Mouse (Mus musculus): ENCODE data around the gene Stat5b. TPM values are rescaled to one million over a fixed set of nuclear protein-coding genes. Genes with fewer than 3 reads are reported as not detected.

Gene Stat5b
- polyA plus RNA-seq, 1 experiment from 2014 or later = 11.9 TPM

- no peaks in the 10 kb centered on the region for H3K36me3 ChIP-seq (ENCODE audit: control insufficient read depth, insufficient read depth)
- ATAC-seq = no peak; the same call in 1 of the 2 replicates
- no peaks in the 10 kb centered on the region for H3K9me3 ChIP-seq (ENCODE audit: control insufficient read depth, low read length)
- peak within 1 kb of the TSS; percentile 53 for H3K4me2 ChIP-seq (ENCODE audit: low read length)
- peak within 1 kb of the TSS; percentile 40 for H3K4me3 ChIP-seq (replicated peaks; ENCODE audit: low read length)
- no peak within 1 kb of the TSS for H3K27ac ChIP-seq (ENCODE audit: low read length)
- H3K27me3 ChIP-seq (replicated peaks; ENCODE audit: control insufficient read depth, insufficient read depth, low read length) = peaks cover 61% of the 10 kb centered on the region
- peaks cover 6% of the 10 kb centered on the region; the same call in 1 of the 2 replicates for H3K4me1 ChIP-seq (replicated peaks; ENCODE audit: control insufficient read depth, insufficient read depth, low read length)
- H3K9ac ChIP-seq (replicated peaks; ENCODE audit: low read depth, low read length) = peak within 1 kb of the TSS; percentile 30; the same call in 1 of the 2 replicates
- 47% methylated on average over 9 of the region's 9 CpGs for WGBS
Observed at GRCm38 (mm10) chr11:100858935-100859578, 8.5 kb upstream of the Stat5b start, which contains the start of gene Stat5a. TSS of gene Stat5a (plus strand) at chr11:100859351.

GRCm38 (mm10) chr11:100857960-100858359, 7.4 kb upstream of the Stat5b start:
- Histone ChIP-seq H3K4me3 (replicated peaks; ENCODE audit: low read length) (no peak overlapping the region), H3K9me3 (ENCODE audit: control insufficient read depth, low read length) (no peaks in the 10 kb centered on the region), H3K27me3 (replicated peaks; ENCODE audit: control insufficient read depth, insufficient read depth, low read length) (peaks cover 59% of the 10 kb centered on the region), H3K9ac (replicated peaks; ENCODE audit: low read depth, low read length) (no peak overlapping the region), H3K4me1 (replicated peaks; ENCODE audit: control insufficient read depth, insufficient read depth, low read length) (peaks cover 6% of the 10 kb centered on the region; the same call in 1 of the 2 replicates), H3K36me3 (ENCODE audit: control insufficient read depth, insufficient read depth) (no peaks in the 10 kb centered on the region), H3K4me2 (ENCODE audit: low read length) (no peak overlapping the region), H3K27ac (ENCODE audit: low read length) (no peak overlapping the region)
- WGBS = 57% methylated on average over 6 of the region's 6 CpGs
- ATAC-seq = no peak

- Histone ChIP-seq H3K9me3 (ENCODE audit: control insufficient read depth, low read length) (no peaks in the 10 kb centered on the region), H3K36me3 (ENCODE audit: control insufficient read depth, insufficient read depth) (no peaks in the 10 kb centered on the region), H3K4me1 (replicated peaks; ENCODE audit: control insufficient read depth, insufficient read depth, low read length) (peaks cover 9% of the 10 kb centered on the region), H3K9ac (replicated peaks; ENCODE audit: low read depth, low read length) (no peak overlapping the region), H3K27ac (ENCODE audit: low read length) (no peak overlapping the region), H3K4me3 (replicated peaks; ENCODE audit: low read length) (no peak overlapping the region), H3K4me2 (ENCODE audit: low read length) (no peak overlapping the region), H3K27me3 (replicated peaks; ENCODE audit: control insufficient read depth, insufficient read depth, low read length) (peaks cover 47% of the 10 kb centered on the region)
- 91% methylated on average over 4 of the region's 4 CpGs for WGBS
- no peak for ATAC-seq
Observed at GRCm38 (mm10) chr11:100855178-100855577, 4.7 kb upstream of the Stat5b start.

- no peaks in the 10 kb centered on the region for H3K36me3 ChIP-seq (ENCODE audit: control insufficient read depth, insufficient read depth)
- H3K4me3 ChIP-seq (replicated peaks; ENCODE audit: low read length) = no peak overlapping the region
- no peaks in the 10 kb centered on the region for H3K9me3 ChIP-seq (ENCODE audit: control insufficient read depth, low read length)
- WGBS = 57% methylated on average over 4 of the region's 4 CpGs
- peaks cover 41% of the 10 kb centered on the region for H3K27me3 ChIP-seq (replicated peaks; ENCODE audit: control insufficient read depth, insufficient read depth, low read length)
- H3K27ac ChIP-seq (ENCODE audit: low read length) = no peak overlapping the region
- H3K9ac ChIP-seq (replicated peaks; ENCODE audit: low read depth, low read length) = no peak overlapping the region
- peaks cover 15% of the 10 kb centered on the region for H3K4me1 ChIP-seq (replicated peaks; ENCODE audit: control insufficient read depth, insufficient read depth, low read length)
- no peak overlapping the region for H3K4me2 ChIP-seq (ENCODE audit: low read length)
- ATAC-seq = no peak
Observed at GRCm38 (mm10) chr11:100854268-100854667, 3.7 kb upstream of the Stat5b start.

- no peaks in the 10 kb centered on the region for H3K36me3 ChIP-seq (ENCODE audit: control insufficient read depth, insufficient read depth)
- no peaks in the 10 kb centered on the region for H3K9me3 ChIP-seq (ENCODE audit: control insufficient read depth, low read length)
- no peak overlapping the region for H3K27ac ChIP-seq (ENCODE audit: low read length)
- 86% methylated on average over 5 of the region's 5 CpGs for WGBS
- peaks cover 20% of the 10 kb centered on the region for H3K4me1 ChIP-seq (replicated peaks; ENCODE audit: control insufficient read depth, insufficient read depth, low read length)
- no peak overlapping the region for H3K4me3 ChIP-seq (replicated peaks; ENCODE audit: low read length)
- H3K9ac ChIP-seq (replicated peaks; ENCODE audit: low read depth, low read length) = no peak overlapping the region
- no peak overlapping the region for H3K4me2 ChIP-seq (ENCODE audit: low read length)
- no peak for ATAC-seq
- H3K27me3 ChIP-seq (replicated peaks; ENCODE audit: control insufficient read depth, insufficient read depth, low read length) = peaks cover 30% of the 10 kb centered on the region
Observed at GRCm38 (mm10) chr11:100853018-100853417, 2.5 kb upstream of the Stat5b start.

- Histone ChIP-seq H3K27ac (ENCODE audit: low read length) (no peak overlapping the region), H3K36me3 (ENCODE audit: control insufficient read depth, insufficient read depth) (no peaks in the 10 kb centered on the region), H3K9me3 (ENCODE audit: control insufficient read depth, low read length) (no peaks in the 10 kb centered on the region), H3K27me3 (replicated peaks; ENCODE audit: control insufficient read depth, insufficient read depth, low read length) (peaks cover 30% of the 10 kb centered on the region), H3K4me3 (replicated peaks; ENCODE audit: low read length) (no peak overlapping the region), H3K4me2 (ENCODE audit: low read length) (no peak overlapping the region), H3K9ac (replicated peaks; ENCODE audit: low read depth, low read length) (no peak overlapping the region), H3K4me1 (replicated peaks; ENCODE audit: control insufficient read depth, insufficient read depth, low read length) (peaks cover 20% of the 10 kb centered on the region)
- WGBS = 95% methylated on average over 2 of the region's 2 CpGs
- ATAC-seq = no peak
Observed at GRCm38 (mm10) chr11:100852088-100852487, 1.6 kb upstream of the Stat5b start.

- peak overlapping the region; percentile 82 for H3K4me3 ChIP-seq (replicated peaks; ENCODE audit: low read length)
- under 1% methylated on average over 31 of the region's 33 CpGs for WGBS
Observed at GRCm38 (mm10) chr11:100850778-100851528, 429 bp upstream of the Stat5b start.

GRCm38 (mm10) chr11:100849456-100850037, 977 bp downstream of the Stat5b start:
- H3K4me1 ChIP-seq (replicated peaks; ENCODE audit: control insufficient read depth, insufficient read depth, low read length) = peaks cover 20% of the 10 kb centered on the region
- H3K9me3 ChIP-seq (ENCODE audit: control insufficient read depth, low read length) = no peaks in the 10 kb centered on the region
- no peak; the same call in 1 of the 2 replicates for ATAC-seq
- H3K9ac ChIP-seq (replicated peaks; ENCODE audit: low read depth, low read length) = peak overlapping the region; percentile 88
- WGBS = 3% methylated on average over 12 of the region's 13 CpGs
- peak overlapping the region; percentile 82 for H3K4me3 ChIP-seq (replicated peaks; ENCODE audit: low read length)
- H3K27ac ChIP-seq (ENCODE audit: low read length) = no peak overlapping the region
- no peaks in the 10 kb centered on the region for H3K36me3 ChIP-seq (ENCODE audit: control insufficient read depth, insufficient read depth)
- H3K27me3 ChIP-seq (replicated peaks; ENCODE audit: control insufficient read depth, insufficient read depth, low read length) = peaks cover 22% of the 10 kb centered on the region
- peak overlapping the region; percentile 88 for H3K4me2 ChIP-seq (ENCODE audit: low read length)

More at GRCm38 (mm10) chr11:100850778-100851528, 429 bp upstream of the Stat5b start:
- ATAC-seq = peak; percentile 39
- Histone ChIP-seq H3K27ac (ENCODE audit: low read length) (peak overlapping the region; percentile 58), H3K4me2 (ENCODE audit: low read length) (peak overlapping the region; percentile 88), H3K9ac (replicated peaks; ENCODE audit: low read depth, low read length) (peak overlapping the region; percentile 88), H3K9me3 (ENCODE audit: control insufficient read depth, low read length) (no peaks in the 10 kb centered on the region), H3K27me3 (replicated peaks; ENCODE audit: control insufficient read depth, insufficient read depth, low read length) (peaks cover 24% of the 10 kb centered on the region), H3K4me1 (replicated peaks; ENCODE audit: control insufficient read depth, insufficient read depth, low read length) (peaks cover 20% of the 10 kb centered on the region), H3K36me3 (ENCODE audit: control insufficient read depth, insufficient read depth) (no peaks in the 10 kb centered on the region)

- H3K36me3 ChIP-seq (ENCODE audit: control insufficient read depth, insufficient read depth) = no peaks in the 10 kb centered on the region
- H3K9ac ChIP-seq (replicated peaks; ENCODE audit: low read depth, low read length) = no peak overlapping the region
- peaks cover 18% of the 10 kb centered on the region for H3K27me3 ChIP-seq (replicated peaks; ENCODE audit: control insufficient read depth, insufficient read depth, low read length)
- H3K4me1 ChIP-seq (replicated peaks; ENCODE audit: control insufficient read depth, insufficient read depth, low read length) = peaks cover 20% of the 10 kb centered on the region
- no peak overlapping the region for H3K27ac ChIP-seq (ENCODE audit: low read length)
- peak overlapping the region; percentile 88 for H3K4me2 ChIP-seq (ENCODE audit: low read length)
- 62% methylated on average over 6 of the region's 6 CpGs for WGBS
- H3K4me3 ChIP-seq (replicated peaks; ENCODE audit: low read length) = peak overlapping the region; percentile 82
- no peak for ATAC-seq
- no peaks in the 10 kb centered on the region for H3K9me3 ChIP-seq (ENCODE audit: control insufficient read depth, low read length)
Observed at GRCm38 (mm10) chr11:100848789-100849379, 1.6 kb downstream of the Stat5b start.

Data from forebrain, embryonic 16.5 days (tissue).